ENCODE assay signal across 8 mouse cellular contexts in genomic region chrX:11621045-11621763, GRCm38 (mm10).
A peak's percentile ranks its signal among the peaks of the same experiment; 100 is the strongest.
DNase-seq lines count a peak whose midpoint lies in the region; ATAC-seq lines count a peak whose summit lies in the region.

No protein-coding gene starts in this region.

- DNase-seq in liver, result peak; percentile 54
- DNase-seq in forebrain, embryonic 11.5 days (ENCODE audit: low spot score), result peak; percentile 50
- DNase-seq in heart, postnatal 4 days, result peak; percentile 50
- DNase-seq in left cerebral cortex, postnatal 25 days (ENCODE audit: low spot score in 2 of 2), result peak; percentile 40 to 71
- DNase-seq in ovary, postnatal 10 days (ENCODE audit: low spot score), result peak; percentile 29
- no peak for DNase-seq in natural killer cell, adult 2 months (ENCODE audit: low spot score in 2 of 2)

- H3K9me3 ChIP-seq in liver, embryonic 12.5 days (replicated peaks), result no peaks in the 10 kb centered on the region
- no peaks in the 10 kb centered on the region for H3K9me3 ChIP-seq in forebrain, embryonic 11.5 days (ENCODE audit: control insufficient read depth, low read length)

- intact Hi-C loops in left cerebral cortex, postnatal 25 days (cut with DNase I), result no loop called here

- no peak for ATAC-seq in liver, embryonic 12.5 days
- ATAC-seq in forebrain, embryonic 11.5 days (replicated peaks; ENCODE audit: low FRiP score), result no peak
- no peak for ATAC-seq in megakaryocyte progenitor cell, adult 5-6 weeks (replicated peaks; ENCODE audit: poor library complexity)

- no peak overlapping the region for H3K27ac ChIP-seq in liver, embryonic 12.5 days
- H3K27ac ChIP-seq in forebrain, embryonic 11.5 days (ENCODE audit: low read depth, low read length), result no peak overlapping the region

- H3K36me3 ChIP-seq in liver, embryonic 12.5 days, result no peaks in the 10 kb centered on the region
- H3K36me3 ChIP-seq in forebrain, embryonic 11.5 days (ENCODE audit: control insufficient read depth, insufficient read depth, low read length), result no peaks in the 10 kb centered on the region

- H3K27me3 ChIP-seq in liver, embryonic 12.5 days (replicated peaks), result no peaks in the 10 kb centered on the region
- H3K27me3 ChIP-seq in forebrain, embryonic 11.5 days (ENCODE audit: control insufficient read depth, insufficient read depth, low read length), result no peaks in the 10 kb centered on the region; the same call in 1 of the 2 replicates

- H3K4me2 ChIP-seq in liver, embryonic 12.5 days, result no peak overlapping the region
- H3K4me2 ChIP-seq in forebrain, embryonic 11.5 days (ENCODE audit: low read depth, low read length, severe bottlenecking), result no peak overlapping the region

- no peaks in the 10 kb centered on the region for H3K4me1 ChIP-seq in liver, embryonic 12.5 days
- no peaks in the 10 kb centered on the region for H3K4me1 ChIP-seq in forebrain, embryonic 11.5 days (replicated peaks; ENCODE audit: control insufficient read depth, insufficient read depth, low read length)

- 45% methylated on average over 19 of the region's 19 CpGs for WGBS in liver, embryonic 12.5 days (ENCODE audit: insufficient replicate concordance)
- WGBS in forebrain, embryonic 11.5 days, result 56% methylated on average over 19 of the region's 19 CpGs

- no peak overlapping the region for H3K9ac ChIP-seq in liver, embryonic 12.5 days
- no peak overlapping the region for H3K9ac ChIP-seq in forebrain, embryonic 11.5 days (ENCODE audit: low read length)

- H3K4me3 ChIP-seq in liver, embryonic 12.5 days, result no peak overlapping the region
- no peak overlapping the region for H3K4me3 ChIP-seq in forebrain, embryonic 11.5 days (ENCODE audit: low read depth, low read length)

Comparison
In these comparisons a context has a peak if more than half of its experiments do, and no peak if none do; other contexts are left out.
1. DNase-seq: peak in liver (single experiment), forebrain, embryonic 11.5 days (single experiment), heart, postnatal 4 days (single experiment), left cerebral cortex, postnatal 25 days (2 of 2) and ovary, postnatal 10 days (single experiment); none in natural killer cell, adult 2 months (0 of 2).